Mouse (Mus musculus) Patski (cell line): ENCODE results near the gene Meis3. TPM values are rescaled to one million over a fixed set of nuclear protein-coding genes. Genes with fewer than 3 reads are reported as not detected.

Experiments
- ATAC-seq: fragments of 100-300 bp; one replicate; pipeline ENCODE4 v1.8.0; 2021
- CTCF ChIA-PET: fragments of 350-600 bp; sonication (Branson Sonifier 250); formaldehyde crosslinking; loops from one replicate; lab custom pipeline; 2022; ENCODE audit warnings: inconsistent platforms; lab: Charles Lee
- POLR2A ChIA-PET: fragments of 350-600 bp; sonication (Branson Sonifier 250); formaldehyde crosslinking; loops from one replicate; lab custom pipeline; 2022; ENCODE audit warnings: antibody characterized with exemption, inconsistent platforms; lab: Charles Lee
- DNase-seq: peaks from one replicate; pipeline ENCODE4 v3.0.0-alpha.2; 2011; ENCODE audit warnings: low read depth, low spot score
- H3K27me3 ChIP-seq: fragments of 371-371 bp; one replicate; pipeline ENCODE4 v1.5.1; 2021
- CTCF ChIP-seq: fragments of 100-300 bp; IDR thresholded peaks from one replicate; pipeline ENCODE4 v1.5.1; 2021
- in situ Hi-C: fragments of 300-500 bp; cut with MboI; formaldehyde crosslinking; loops from 3 replicates; pipeline ENCODE4 v1.11.1; 2018; ENCODE audit warnings: low pct_unique_long_range_greater_than_20kb, mixed read lengths
- polyA plus RNA-seq: library from polyadenylated mRNA; unstranded; gene quantifications from one replicate; pipeline ENCODE4 v1.2.3, GENCODE M21; 2021

The Meis3 gene
- polyA plus RNA-seq, result 26.9 TPM

- DNase-seq (no peak), ATAC-seq (peak; percentile 81)
- POLR2A ChIA-PET, result interaction anchor here (1.0 to 1.2 kb wide), 2 partner anchors 9 to 22 kb away, joined by 3 read pairs; no protein-coding TSS in a partner anchor
- peaks cover 3% of the 10 kb centered on the region for H3K27me3 ChIP-seq
- in situ Hi-C loops, result no loop called here
- TF ChIP-seq CTCF, result no peak
- CTCF ChIA-PET, result interaction anchor here (0.7 to 3.3 kb wide), 5 partner anchors 12 to 88 kb away, joined by 3 to 10 read pairs (median 3); no protein-coding TSS in a partner anchor
Measured at GRCm38 (mm10) chr7:16174597-16175541, at the start of gene Meis3. Gene Meis3, plus strand, starts transcription at chr7:16175090.

GRCm38 (mm10) chr7:16125829-16126228 lies 49.1 kb upstream of the Meis3 start:
- CTCF ChIA-PET, result no interaction called here
- ATAC-seq (no peak), DNase-seq (no peak)
- no peak for TF ChIP-seq CTCF
- in situ Hi-C loops, result no loop called here
- peaks cover 6% of the 10 kb centered on the region for H3K27me3 ChIP-seq
- POLR2A ChIA-PET, result no interaction called here

- ChIA-PET POLR2A (no interaction called here), CTCF (no interaction called here)
- no peak for TF ChIP-seq CTCF
- no peak for ATAC-seq
- no peak for DNase-seq
- peaks cover 8% of the 10 kb centered on the region for H3K27me3 ChIP-seq
- in situ Hi-C loops, result no loop called here
Measured at GRCm38 (mm10) chr7:16128344-16128743, 46.5 kb upstream of the Meis3 start.

- in situ Hi-C loops, result no loop called here
- ATAC-seq (no peak), DNase-seq (no peak)
- TF ChIP-seq CTCF, result no peak
- CTCF ChIA-PET, result no interaction called here
- peaks cover 10% of the 10 kb centered on the region for H3K27me3 ChIP-seq
- POLR2A ChIA-PET, result no interaction called here
Measured at GRCm38 (mm10) chr7:16128899-16129298, 46.0 kb upstream of the Meis3 start.

GRCm38 (mm10) chr7:16129421-16129845 lies 45.5 kb upstream of the Meis3 start, which contains the start of gene Slc8a2:
Gene Slc8a2, plus strand, starts transcription at chr7:16129826.
- peaks cover 14% of the 10 kb centered on the region for H3K27me3 ChIP-seq
- in situ Hi-C loops, result no loop called here
- ATAC-seq (peak; percentile 73), DNase-seq (no peak)
- no peak for TF ChIP-seq CTCF
- ChIA-PET CTCF (no interaction called here), POLR2A (interaction anchor here (0.6 kb wide), 1 partner anchor 198 kb away, joined by 3 read pairs; no protein-coding TSS in a partner anchor)

- peak; percentile 29 for ATAC-seq
- no peak for TF ChIP-seq CTCF
- DNase-seq, result no peak
- POLR2A ChIA-PET, result interaction anchor here (0.6 kb wide), 1 partner anchor 199 kb away, joined by 3 read pairs; no protein-coding TSS in a partner anchor
- CTCF ChIA-PET, result interaction anchor here (1.1 kb wide), 1 partner anchor 25 kb away, joined by 4 read pairs; no protein-coding TSS in a partner anchor
- H3K27me3 ChIP-seq, result peaks cover 19% of the 10 kb centered on the region
- in situ Hi-C loops, result no loop called here
Measured at GRCm38 (mm10) chr7:16129846-16130691, 44.8 kb upstream of the Meis3 start.

GRCm38 (mm10) chr7:16130956-16131634 lies 43.8 kb upstream of the Meis3 start:
- TF ChIP-seq CTCF, result no peak
- POLR2A ChIA-PET, result no interaction called here
- DNase-seq (no peak), ATAC-seq (no peak)
- in situ Hi-C loops, result no loop called here
- H3K27me3 ChIP-seq, result peaks cover 22% of the 10 kb centered on the region
- CTCF ChIA-PET, result interaction anchor here (1.1 kb wide), 1 partner anchor 24 kb away, joined by 4 read pairs; no protein-coding TSS in a partner anchor

- in situ Hi-C loops, result no loop called here
- H3K27me3 ChIP-seq, result peaks cover 22% of the 10 kb centered on the region
- DNase-seq (no peak), ATAC-seq (no peak)
- POLR2A ChIA-PET, result no interaction called here
- CTCF ChIA-PET, result interaction anchor here (1.5 kb wide), 1 partner anchor 80 kb away, joined by 3 read pairs; no protein-coding TSS in a partner anchor
- no peak for TF ChIP-seq CTCF
Measured at GRCm38 (mm10) chr7:16132161-16132581, 42.7 kb upstream of the Meis3 start.

GRCm38 (mm10) chr7:16132926-16133325 lies 42.0 kb upstream of the Meis3 start:
- DNase-seq (no peak), ATAC-seq (no peak)
- TF ChIP-seq CTCF, result no peak
- ChIA-PET POLR2A (no interaction called here), CTCF (interaction anchor here (1.5 kb wide), 1 partner anchor 80 kb away, joined by 3 read pairs; no protein-coding TSS in a partner anchor)
- peaks cover 22% of the 10 kb centered on the region for H3K27me3 ChIP-seq
- in situ Hi-C loops, result no loop called here
